Mouse (Mus musculus) liver, embryonic 14.5 days (tissue): Measurements from ENCODE around the gene Phc2.

Source experiments
- CTCF ChIP-seq: IDR thresholded peaks from 2 replicates; pipeline ENCODE4 v1.5.1; 2016; ENCODE audit warnings: antibody characterized with exemption, low read depth, control low read depth
- EP300 ChIP-seq: IDR thresholded peaks from 2 replicates; pipeline ENCODE4 v1.6.1; 2016; ENCODE audit warnings: antibody characterized with exemption, low read depth

DNA sequence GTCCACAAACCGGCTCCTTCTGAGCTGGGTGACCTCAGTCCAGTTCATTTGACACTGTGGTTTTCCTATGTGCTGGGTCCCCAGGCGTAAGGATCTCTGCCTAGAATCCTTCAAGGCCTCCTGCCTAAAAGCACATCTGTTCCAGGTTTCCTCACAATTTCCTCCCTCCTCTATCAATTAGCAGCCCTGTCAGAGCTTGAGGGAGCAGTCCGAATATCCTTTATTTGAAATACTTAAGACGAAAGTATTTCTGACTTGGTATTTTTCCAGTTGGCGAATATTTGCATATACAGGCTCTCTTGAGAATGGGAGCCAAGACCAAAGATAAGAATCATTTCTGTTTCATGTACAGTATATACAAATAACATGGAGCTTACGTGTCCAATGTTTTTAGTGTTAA, 8.6 kb upstream of the Phc2 start:
- TF ChIP-seq CTCF: no peak
- no peak for TF ChIP-seq EP300
